Mouse (Mus musculus) cerebellum, adult 2 months (tissue): Measurements from ENCODE around the gene Shank2.

Source experiments
- CTCF ChIP-seq: fragments of 200-500 bp; IDR thresholded peaks from 2 replicates; pipeline ENCODE4 v1.5.1; 2011; ENCODE audit warnings: low read depth, mild to moderate bottlenecking, control low read depth, low read length, moderate library complexity, borderline replicate concordance; ENCODE audit not compliant: insufficient read depth
- POLR2A ChIP-seq: fragments of 200-500 bp; IDR thresholded peaks from 2 replicates; pipeline ENCODE4 v1.6.1; 2011; ENCODE audit warnings: low read length, control low read depth, borderline replicate concordance; ENCODE audit not compliant: insufficient read depth

GRCm38 (mm10) chr7:144014485-144014884 is 12.8 kb downstream of the Shank2 start:
- TF ChIP-seq POLR2A (no peak), CTCF (no peak)
